Comparison of ENCODE assay signal across 25 mouse cellular contexts in genomic region chr2:130248226-130248625, GRCm38 (mm10). TPM values are rescaled to one million over a fixed set of nuclear protein-coding genes. Genes with fewer than 3 reads are reported as not detected.
"Had no signal": no experiment of that assay in that cellular context is flagged by ENCODE, and none has a peak within 500 bp of the region (broad histone marks: within the 10 kb centered on the region; RNA-seq: fewer than 3 reads in every experiment).

No protein-coding gene starts in this region.

- ATAC-seq: midbrain, embryonic 15.5 days had no signal

- DNase-seq: kidney, adult 11 months; kidney, adult 8-10 months; kidney, postnatal 10 days; kidney, postnatal 36 days; layer of hippocampus, postnatal 36 days; lung, adult 18-20 months; lung, postnatal 10 days; lung, postnatal 36 days; right cerebral cortex, adult 18-20 months; right cerebral cortex, postnatal 14 days; right cerebral cortex, postnatal 4 days; thymus, adult 18-20 months; thymus, postnatal 36 days had no signal

- H3K4me1 ChIP-seq: kidney, embryonic 15.5 days; lung, embryonic 15.5 days; midbrain, embryonic 12.5 days; midbrain, embryonic 15.5 days; neural tube, embryonic 12.5 days; neural tube, embryonic 15.5 days had no signal

- H3K9me3 ChIP-seq: kidney, embryonic 15.5 days; lung, embryonic 15.5 days; midbrain, embryonic 12.5 days; midbrain, embryonic 15.5 days; neural tube, embryonic 12.5 days; neural tube, embryonic 15.5 days had no signal

- H3K27ac ChIP-seq: kidney, embryonic 15.5 days; left cerebral cortex, adult 2 months; lung, embryonic 15.5 days; midbrain, embryonic 12.5 days; midbrain, embryonic 15.5 days; neural tube, embryonic 12.5 days; neural tube, embryonic 15.5 days had no signal

- H3K36me3 ChIP-seq: kidney, embryonic 15.5 days; lung, embryonic 15.5 days; midbrain, embryonic 12.5 days; midbrain, embryonic 15.5 days; neural tube, embryonic 12.5 days; neural tube, embryonic 15.5 days had no signal

- H3K27me3 ChIP-seq: kidney, embryonic 15.5 days; lung, embryonic 15.5 days; midbrain, embryonic 12.5 days; midbrain, embryonic 15.5 days; neural tube, embryonic 12.5 days; neural tube, embryonic 15.5 days had no signal

- H3K9ac ChIP-seq: kidney, embryonic 15.5 days; lung, embryonic 15.5 days; midbrain, embryonic 12.5 days; midbrain, embryonic 15.5 days; neural tube, embryonic 12.5 days; neural tube, embryonic 15.5 days had no signal

- H3K4me2 ChIP-seq: kidney, embryonic 15.5 days; lung, embryonic 15.5 days; midbrain, embryonic 12.5 days; midbrain, embryonic 15.5 days; neural tube, embryonic 12.5 days; neural tube, embryonic 15.5 days had no signal

- H3K4me3 ChIP-seq: kidney, embryonic 15.5 days; left cerebral cortex, adult 2 months; lung, embryonic 15.5 days; megakaryocyte, embryonic 14.5 days; midbrain, embryonic 12.5 days; midbrain, embryonic 15.5 days; neural tube, embryonic 12.5 days; neural tube, embryonic 15.5 days had no signal

RNA-seq across cellular contexts. Expression of gene Tmc2, which starts 53.2 kb away (rescaled TPM):
- polyA plus RNA-seq: intestine, embryonic 14.5 days; kidney, embryonic 15.5 days; limb, embryonic 11.5 days; lung, embryonic 15.5 days; midbrain, embryonic 12.5 days; midbrain, embryonic 15.5 days; neural tube, embryonic 12.5 days; neural tube, embryonic 15.5 days; stomach, embryonic 14.5 days; urinary bladder, adult 2 months had no signal
